In genomic region chr9:88177575-88178254, GRCm38 (mm10) we compare ENCODE assay signal across 16 mouse cellular contexts.
A peak's percentile ranks its signal among the peaks of the same experiment; 100 is the strongest.
DNase-seq lines count a peak whose midpoint lies in the region; ATAC-seq and TF ChIP-seq lines count a peak whose summit lies in the region.
"Had no signal": no experiment of that assay in that cellular context is flagged by ENCODE, and none has a peak within 500 bp of the region (broad histone marks: within the 10 kb centered on the region; RNA-seq: fewer than 3 reads in every experiment).

No protein-coding gene starts in this region.

- 40% methylated on average over 4 of the region's 4 CpGs for WGBS in limb, embryonic 13.5 days
- 80% methylated on average over 4 of the region's 4 CpGs for WGBS in limb, embryonic 10.5 days
- WGBS in limb, embryonic 14.5 days: 40% methylated on average over 4 of the region's 4 CpGs

- peaks cover 14% of the 10 kb centered on the region for H3K4me1 ChIP-seq in limb, embryonic 13.5 days
- H3K4me1 ChIP-seq in limb, embryonic 10.5 days: peaks cover 20% of the 10 kb centered on the region
- peaks cover 16% of the 10 kb centered on the region for H3K4me1 ChIP-seq in limb, embryonic 14.5 days (ENCODE audit: control insufficient read depth, insufficient read depth, low read length)
- H3K4me1 ChIP-seq: forebrain, embryonic 13.5 days; lung, embryonic 15.5 days; neural tube, embryonic 13.5 days had no signal

- no peak overlapping the region for H3K4me3 ChIP-seq in limb, embryonic 13.5 days
- H3K4me3 ChIP-seq in limb, embryonic 10.5 days: no peak overlapping the region
- H3K4me3 ChIP-seq in limb, embryonic 14.5 days (replicated peaks; ENCODE audit: low read length): no peak overlapping the region
- H3K4me3 ChIP-seq: embryonic facial prominence, embryonic 15.5 days; forebrain, embryonic 13.5 days; lung, embryonic 15.5 days; neural tube, embryonic 13.5 days had no signal

- ATAC-seq in limb, embryonic 13.5 days (ENCODE audit: low FRiP score, low read depth): peak; percentile 60; the same call in 1 of the 2 replicates
- 0 out of 2 replicates have a peak, but pooled peaks have one; percentile 14 for ATAC-seq in limb, embryonic 14.5 days (ENCODE audit: low FRiP score, low read depth)
- ATAC-seq: forebrain, embryonic 13.5 days had no signal

- H3K9me3 ChIP-seq in limb, embryonic 13.5 days: no peaks in the 10 kb centered on the region
- H3K9me3 ChIP-seq in limb, embryonic 10.5 days (replicated peaks): no peaks in the 10 kb centered on the region
- H3K9me3 ChIP-seq in limb, embryonic 14.5 days (ENCODE audit: control insufficient read depth, low read length): no peaks in the 10 kb centered on the region
- H3K9me3 ChIP-seq: embryonic facial prominence, embryonic 15.5 days; forebrain, embryonic 13.5 days; lung, embryonic 15.5 days; neural tube, embryonic 13.5 days had no signal

- H3K4me2 ChIP-seq in limb, embryonic 13.5 days (replicated peaks): no peak overlapping the region
- no peak overlapping the region for H3K4me2 ChIP-seq in limb, embryonic 14.5 days (replicated peaks; ENCODE audit: low read depth, low read length, severe bottlenecking)
- H3K4me2 ChIP-seq: embryonic facial prominence, embryonic 15.5 days; forebrain, embryonic 13.5 days; lung, embryonic 15.5 days; neural tube, embryonic 13.5 days had no signal

- H3K36me3 ChIP-seq in limb, embryonic 13.5 days: no peaks in the 10 kb centered on the region
- no peaks in the 10 kb centered on the region for H3K36me3 ChIP-seq in limb, embryonic 10.5 days
- H3K36me3 ChIP-seq in limb, embryonic 14.5 days (ENCODE audit: control insufficient read depth, insufficient read depth, low read length): no peaks in the 10 kb centered on the region
- H3K36me3 ChIP-seq: embryonic facial prominence, embryonic 15.5 days; lung, embryonic 15.5 days; neural tube, embryonic 13.5 days had no signal

- no peak for DNase-seq in limb, embryonic 10.5 days (ENCODE audit: low spot score)
- DNase-seq in cerebellum, adult 8-10 months: peak; percentile 12
- DNase-seq in heart, adult 8-10 months (ENCODE audit: low spot score): peak; percentile 72
- peak; percentile 71 for DNase-seq in limb, embryonic 14.5 days (ENCODE audit: low spot score)
- DNase-seq in layer of hippocampus, postnatal 25 days (ENCODE audit: extremely low spot score in 1 of 2, low spot score in 1 of 2): no peak
- DNase-seq in left cerebral cortex, adult 8-10 months (ENCODE audit: low spot score in 2 of 2): no peak
- DNase-seq: adrenal gland, postnatal 14 days; gastrocnemius, postnatal 36 days; kidney, postnatal 10 days; layer of hippocampus, postnatal 36 days; retina, postnatal 1 day had no signal

- H3K27me3 ChIP-seq in limb, embryonic 13.5 days: no peaks in the 10 kb centered on the region
- no peaks in the 10 kb centered on the region for H3K27me3 ChIP-seq in limb, embryonic 10.5 days (ENCODE audit: low read depth, poor library complexity, severe bottlenecking)
- no peaks in the 10 kb centered on the region for H3K27me3 ChIP-seq in limb, embryonic 14.5 days (ENCODE audit: control insufficient read depth, insufficient read depth, low read length)
- H3K27me3 ChIP-seq: embryonic facial prominence, embryonic 15.5 days; forebrain, embryonic 13.5 days; lung, embryonic 15.5 days; neural tube, embryonic 13.5 days had no signal

- no peak for TF ChIP-seq POLR2A in limb, embryonic 14.5 days (IDR thresholded peaks at IDR 0.05; ENCODE audit: borderline replicate concordance, extremely low read depth, insufficient read depth, insufficient read length)

- H3K9ac ChIP-seq in limb, embryonic 13.5 days: no peak overlapping the region
- no peak overlapping the region for H3K9ac ChIP-seq in limb, embryonic 14.5 days (ENCODE audit: low read depth, low read length, severe bottlenecking)
- H3K9ac ChIP-seq: embryonic facial prominence, embryonic 15.5 days; forebrain, embryonic 13.5 days; lung, embryonic 15.5 days; neural tube, embryonic 13.5 days had no signal

- H3K27ac ChIP-seq in limb, embryonic 13.5 days: no peak overlapping the region
- H3K27ac ChIP-seq in limb, embryonic 10.5 days: no peak overlapping the region
- no peak overlapping the region for H3K27ac ChIP-seq in limb, embryonic 14.5 days (replicated peaks; ENCODE audit: low read depth, low read length)
- H3K27ac ChIP-seq: embryonic facial prominence, embryonic 15.5 days; forebrain, embryonic 13.5 days; lung, embryonic 15.5 days; neural tube, embryonic 13.5 days had no signal

Comparison
In these comparisons a context has a peak if more than half of its experiments do, and no peak if none do; other contexts are left out.
1. DNase-seq: peak in cerebellum, adult 8-10 months (single experiment), heart, adult 8-10 months (single experiment) and limb, embryonic 14.5 days (single experiment); none in limb, embryonic 10.5 days (single experiment), layer of hippocampus, postnatal 25 days (0 of 2) and left cerebral cortex, adult 8-10 months (0 of 2).